Mouse (Mus musculus): Measurements from ENCODE around the gene Ern1. TPM values are rescaled to one million over a fixed set of nuclear protein-coding genes. Genes with fewer than 3 reads are reported as not detected.
A peak's percentile ranks its signal among the peaks of the same experiment; 100 is the strongest.

Ern1 gene
- 1 to 10 TPM; 1.4 to 1.8 (median 1.6) TPM for polyA plus RNA-seq (2017; shearing (Covaris generic))

- ATAC-seq, result peak; percentile 93
Observed at GRCm38 (mm10) chr11:106487733-106488115, at the start of gene Ern1. TSS of gene Ern1 (minus strand) at chr11:106487852.

- ATAC-seq, result peak; percentile 93
Observed at GRCm38 (mm10) chr11:106536253-106536912, 48.7 kb upstream of the Ern1 start.

GRCm38 (mm10) chr11:106535660-106536252 lies 48.1 kb upstream of the Ern1 start:
- ATAC-seq, result no peak

- no peak for ATAC-seq
Observed at GRCm38 (mm10) chr11:106532248-106532790, 44.7 kb upstream of the Ern1 start.

GRCm38 (mm10) chr11:106529786-106530185 lies 42.1 kb upstream of the Ern1 start:
- ATAC-seq, result no peak

- no peak for ATAC-seq
Observed at GRCm38 (mm10) chr11:106529113-106529512, 41.5 kb upstream of the Ern1 start.

- ATAC-seq, result no peak
Observed at GRCm38 (mm10) chr11:106527926-106528325, 40.3 kb upstream of the Ern1 start.

GRCm38 (mm10) chr11:106527147-106527821 lies 39.6 kb upstream of the Ern1 start:
- no peak for ATAC-seq

GRCm38 (mm10) chr11:106522538-106522937 lies 34.9 kb upstream of the Ern1 start:
- ATAC-seq, result no peak

GRCm38 (mm10) chr11:106521612-106522011 lies 34.0 kb upstream of the Ern1 start:
- no peak for ATAC-seq

GRCm38 (mm10) chr11:106520404-106520803 lies 32.8 kb upstream of the Ern1 start:
- ATAC-seq, result no peak

GRCm38 (mm10) chr11:106519519-106519918 lies 31.9 kb upstream of the Ern1 start:
- no peak for ATAC-seq

- ATAC-seq, result no peak
Observed at GRCm38 (mm10) chr11:106518391-106518790, 30.7 kb upstream of the Ern1 start.

- ATAC-seq, result no peak
Observed at GRCm38 (mm10) chr11:106515079-106515745, 27.6 kb upstream of the Ern1 start.

GRCm38 (mm10) chr11:106514446-106514845 lies 26.8 kb upstream of the Ern1 start:
- ATAC-seq, result no peak

- ATAC-seq, result no peak
Observed at GRCm38 (mm10) chr11:106513166-106513565, 25.5 kb upstream of the Ern1 start.

GRCm38 (mm10) chr11:106512006-106512390 lies 24.3 kb upstream of the Ern1 start:
- ATAC-seq, result no peak

GRCm38 (mm10) chr11:106511236-106512005 lies 23.8 kb upstream of the Ern1 start:
- no peak for ATAC-seq

- ATAC-seq, result no peak
Observed at GRCm38 (mm10) chr11:106507638-106508037, 20.0 kb upstream of the Ern1 start.

- no peak for ATAC-seq
Observed at GRCm38 (mm10) chr11:106506211-106506610, 18.6 kb upstream of the Ern1 start.

GRCm38 (mm10) chr11:106504129-106504528 lies 16.5 kb upstream of the Ern1 start:
- ATAC-seq, result no peak

- no peak for ATAC-seq
Observed at GRCm38 (mm10) chr11:106503425-106503717, 15.7 kb upstream of the Ern1 start.
